Mouse (Mus musculus) hindbrain, embryonic 11.5 days (tissue): Measurements from ENCODE around the gene Ciao2a. TPM values are rescaled to one million over a fixed set of nuclear protein-coding genes. Genes with fewer than 3 reads are reported as not detected.

Experiments used
- ATAC-seq: fragments of 200-750 bp; cut with Nextera tagmentation; 2 replicates; pipeline ENCODE4 v1.8.0; 2017; ENCODE audit warnings: mild to moderate bottlenecking, moderate TSS enrichment, moderate library complexity; ENCODE audit not compliant: low FRiP score
- DNase-seq: peaks from one replicate; pipeline ENCODE4 v3.0.0-alpha.2; 2015; ENCODE audit warnings: low spot score
- H3K27ac ChIP-seq: fragments of 300-500 bp; sonication (generic); 2 replicates; pipeline ENCODE4 v1.5.1; 2014; ENCODE audit warnings: mild to moderate bottlenecking, low read depth, low read length
- H3K27me3 ChIP-seq: fragments of 300-500 bp; sonication (generic); 2 replicates; pipeline ENCODE4 v1.6.1; 2014; ENCODE audit warnings: mild to moderate bottlenecking, low read length, moderate library complexity, mixed read lengths; ENCODE audit not compliant: control insufficient read depth, insufficient read depth
- H3K36me3 ChIP-seq: fragments of 300-500 bp; sonication (generic); 2 replicates; pipeline ENCODE4 v1.6.1; 2014; ENCODE audit warnings: mild to moderate bottlenecking, low read length, moderate library complexity, mixed read lengths; ENCODE audit not compliant: control insufficient read depth, insufficient read depth
- H3K4me1 ChIP-seq: fragments of 300-500 bp; sonication (generic); replicated peaks from 2 replicates; pipeline ENCODE4 v1.6.1; 2014; ENCODE audit warnings: low read length, mixed read lengths; ENCODE audit not compliant: control insufficient read depth, insufficient read depth
- H3K4me2 ChIP-seq: fragments of 300-500 bp; sonication (generic); replicated peaks from 2 replicates; pipeline ENCODE4 v1.6.1; 2014; ENCODE audit warnings: mild to moderate bottlenecking, low read depth, low read length
- H3K4me3 ChIP-seq: fragments of 300-500 bp; sonication (generic); 2 replicates; pipeline ENCODE4 v1.5.1; 2014; ENCODE audit warnings: low read depth, low read length
- H3K9ac ChIP-seq: fragments of 300-500 bp; sonication (generic); 2 replicates; pipeline ENCODE4 v1.6.1; 2014; ENCODE audit warnings: low read depth, low read length
- H3K9me3 ChIP-seq: fragments of 300-500 bp; sonication (generic); 2 replicates; pipeline ENCODE4 v1.6.1; 2016; ENCODE audit warnings: low read length; ENCODE audit not compliant: control insufficient read depth
- WGBS: fragments of 180-500 bp; shearing (Covaris S2); extraction: QIAGEN DNeasy Blood & Tissue Kit; methylation state at CpG from one replicate; pipeline ENCODE4 v1.1.7; 2014; 5-methylcytosine and 5-hydroxymethylcytosine counted together
- polyA plus RNA-seq: library from polyadenylated mRNA; unstranded; fragments of >200 nt; fragmentation: Nextera tagmentation; extraction: Ambion mirVana; gene quantifications from 2 replicates; pipeline ENCODE4 v1.2.1, GENCODE M21; 2014

Ciao2a gene
- polyA plus RNA-seq, 1 experiment from 2014 or later: 146 TPM

- 93% methylated on average over 13 of the region's 13 CpGs for WGBS
- ATAC-seq: no peak
- no peaks in the 10 kb centered on the region for H3K27me3 ChIP-seq
- no peak for DNase-seq
- H3K27ac ChIP-seq: no peak overlapping the region
- H3K4me1 ChIP-seq: 0 out of 2 replicates have a peak, but pooled peaks cover 2% of the 10 kb centered on the region
- no peaks in the 10 kb centered on the region for H3K9me3 ChIP-seq
- H3K4me2 ChIP-seq: no peak overlapping the region
- H3K4me3 ChIP-seq: no peak overlapping the region
- no peak overlapping the region for H3K9ac ChIP-seq
- H3K36me3 ChIP-seq: peaks cover 7% of the 10 kb centered on the region; the same call in 1 of the 2 replicates
Measured at GRCm38 (mm10) chr9:66090593-66091244, 35.7 kb upstream of the Ciao2a start.

- Histone ChIP-seq H3K27ac (no peak overlapping the region), H3K9ac (no peak overlapping the region), H3K4me2 (no peak overlapping the region), H3K9me3 (no peaks in the 10 kb centered on the region), H3K4me1 (0 out of 2 replicates have a peak, but pooled peaks cover 2% of the 10 kb centered on the region), H3K36me3 (peaks cover 7% of the 10 kb centered on the region; the same call in 1 of the 2 replicates), H3K4me3 (no peak overlapping the region), H3K27me3 (no peaks in the 10 kb centered on the region)
- no peak for ATAC-seq
- 82% methylated on average over 6 of the region's 6 CpGs for WGBS
- no peak for DNase-seq
Measured at GRCm38 (mm10) chr9:66091327-66092231, 34.8 kb upstream of the Ciao2a start.

- no peak for ATAC-seq
- Histone ChIP-seq H3K27ac (no peak overlapping the region), H3K4me2 (no peak overlapping the region), H3K27me3 (no peaks in the 10 kb centered on the region), H3K4me1 (0 out of 2 replicates have a peak, but pooled peaks cover 2% of the 10 kb centered on the region), H3K36me3 (0 out of 2 replicates have a peak, but pooled peaks cover 5% of the 10 kb centered on the region), H3K9ac (no peak overlapping the region), H3K9me3 (no peaks in the 10 kb centered on the region), H3K4me3 (no peak overlapping the region)
- no peak for DNase-seq
- 71% methylated on average over 2 of the region's 2 CpGs for WGBS
Measured at GRCm38 (mm10) chr9:66092664-66093063, 33.7 kb upstream of the Ciao2a start.

- Histone ChIP-seq H3K36me3 (peaks cover 11% of the 10 kb centered on the region), H3K4me2 (no peak overlapping the region), H3K4me1 (no peaks in the 10 kb centered on the region), H3K9ac (no peak overlapping the region), H3K4me3 (no peak overlapping the region), H3K27me3 (no peaks in the 10 kb centered on the region), H3K9me3 (no peaks in the 10 kb centered on the region), H3K27ac (no peak overlapping the region)
- ATAC-seq (no peak), DNase-seq (no peak)
- WGBS: 80% methylated on average over 8 of the region's 8 CpGs
Measured at GRCm38 (mm10) chr9:66101577-66101976, 24.8 kb upstream of the Ciao2a start.

- H3K4me1 ChIP-seq: no peaks in the 10 kb centered on the region
- 97% methylated on average over 6 of the region's 6 CpGs for WGBS
- DNase-seq (no peak), ATAC-seq (no peak)
- no peak overlapping the region for H3K9ac ChIP-seq
- H3K4me3 ChIP-seq: no peak overlapping the region
- H3K27ac ChIP-seq: no peak overlapping the region
- H3K9me3 ChIP-seq: no peaks in the 10 kb centered on the region
- no peaks in the 10 kb centered on the region for H3K27me3 ChIP-seq
- no peak overlapping the region for H3K4me2 ChIP-seq
- peaks cover 11% of the 10 kb centered on the region for H3K36me3 ChIP-seq
Measured at GRCm38 (mm10) chr9:66102668-66103067, 23.7 kb upstream of the Ciao2a start.

GRCm38 (mm10) chr9:66104601-66105000, 21.8 kb upstream of the Ciao2a start:
- ATAC-seq: no peak

GRCm38 (mm10) chr9:66105168-66105567, 21.2 kb upstream of the Ciao2a start:
- Histone ChIP-seq H3K4me2 (no peak overlapping the region), H3K27ac (no peak overlapping the region), H3K4me3 (no peak overlapping the region), H3K27me3 (no peaks in the 10 kb centered on the region), H3K9ac (no peak overlapping the region), H3K9me3 (no peaks in the 10 kb centered on the region), H3K4me1 (no peaks in the 10 kb centered on the region), H3K36me3 (peaks cover 11% of the 10 kb centered on the region)
- no peak for ATAC-seq
- WGBS: 90% methylated on average over 8 of the region's 8 CpGs
- no peak for DNase-seq

More at GRCm38 (mm10) chr9:66104601-66105000, 21.8 kb upstream of the Ciao2a start:
- Histone ChIP-seq H3K36me3 (peaks cover 11% of the 10 kb centered on the region), H3K9ac (no peak overlapping the region), H3K27me3 (no peaks in the 10 kb centered on the region), H3K4me2 (no peak overlapping the region), H3K4me1 (no peaks in the 10 kb centered on the region), H3K4me3 (no peak overlapping the region), H3K9me3 (no peaks in the 10 kb centered on the region), H3K27ac (no peak overlapping the region)
- 94% methylated on average over 4 of the region's 4 CpGs for WGBS
- DNase-seq: no peak

- H3K27me3 ChIP-seq: no peaks in the 10 kb centered on the region
- no peaks in the 10 kb centered on the region for H3K9me3 ChIP-seq
- no peak overlapping the region for H3K27ac ChIP-seq
- DNase-seq: no peak
- no peak overlapping the region for H3K4me3 ChIP-seq
- H3K36me3 ChIP-seq: peaks cover 13% of the 10 kb centered on the region
- 100% methylated on average over 1 of the region's 1 CpGs for WGBS
- no peaks in the 10 kb centered on the region for H3K4me1 ChIP-seq
- ATAC-seq: no peak
- H3K4me2 ChIP-seq: no peak overlapping the region
- no peak overlapping the region for H3K9ac ChIP-seq
Measured at GRCm38 (mm10) chr9:66109574-66109973, 16.8 kb upstream of the Ciao2a start.
